Mouse (Mus musculus) hindlimb bud, embryonic 11.5 days (tissue): ENCODE results near the gene Kdm4d.
"Not testable (repeated sequence)": the region's sequence is repeated elsewhere in the genome, so short reads cannot be mapped to it uniquely, and the experiment has no call there.

Source experiments
- DNase-seq: peaks from one replicate; pipeline ENCODE4 v3.0.0-alpha.2; 2012; ENCODE audit warnings: low read depth, low spot score; ENCODE audit errors: extremely low spot score

Gene Kdm4d

DNA sequence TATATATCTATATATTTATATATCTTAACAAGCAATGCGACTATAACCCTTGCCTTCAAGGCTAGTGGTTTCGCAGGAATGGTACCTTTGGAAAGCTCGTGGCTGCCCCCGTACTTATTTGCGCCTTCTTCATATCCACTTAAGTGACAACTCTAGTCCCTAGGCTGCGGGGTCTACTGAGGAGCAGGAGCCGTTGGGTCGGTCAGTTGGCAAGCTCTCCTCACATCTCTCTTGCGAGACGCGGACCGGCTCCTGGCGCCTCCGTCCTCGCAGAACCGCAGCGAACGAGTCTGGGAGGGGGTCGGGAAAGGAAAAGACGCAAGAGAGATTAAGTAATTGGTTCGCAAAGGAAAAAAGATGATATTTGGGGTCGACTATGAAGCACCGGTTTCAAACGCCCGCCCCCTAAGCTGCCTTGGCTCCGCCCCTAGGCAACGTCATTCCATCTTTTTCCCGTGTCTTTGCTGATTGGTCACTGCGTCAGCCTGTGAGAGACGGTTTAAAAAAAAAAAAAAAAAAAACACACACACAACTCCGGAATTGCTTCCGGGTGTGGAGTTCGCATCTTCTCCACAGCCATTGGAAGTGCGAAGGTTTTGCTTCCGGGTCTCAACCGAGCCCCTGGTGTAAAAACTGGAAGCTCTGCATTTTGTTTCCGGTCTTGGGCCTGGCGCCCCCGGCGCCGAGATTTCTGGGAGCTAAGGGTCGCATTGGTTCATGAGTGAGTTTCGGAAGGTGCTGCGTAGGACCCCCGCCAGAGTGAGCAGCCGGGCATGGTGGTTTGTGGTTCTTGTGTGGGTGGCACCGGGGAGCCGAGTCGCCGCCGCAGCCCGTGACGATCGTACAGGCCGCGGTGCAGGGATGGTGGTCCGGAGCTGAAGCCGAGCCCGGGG lies at the start of gene Kdm4d, which contains the start of gene Cwc15:
Gene Kdm4d, minus strand, starts transcription at position 460 of the 893 bp plus-strand sequence.
Gene Cwc15, plus strand, starts transcription at position 595 of the 893 bp plus-strand sequence.
- DNase-seq, result peak; percentile 94

DNA sequence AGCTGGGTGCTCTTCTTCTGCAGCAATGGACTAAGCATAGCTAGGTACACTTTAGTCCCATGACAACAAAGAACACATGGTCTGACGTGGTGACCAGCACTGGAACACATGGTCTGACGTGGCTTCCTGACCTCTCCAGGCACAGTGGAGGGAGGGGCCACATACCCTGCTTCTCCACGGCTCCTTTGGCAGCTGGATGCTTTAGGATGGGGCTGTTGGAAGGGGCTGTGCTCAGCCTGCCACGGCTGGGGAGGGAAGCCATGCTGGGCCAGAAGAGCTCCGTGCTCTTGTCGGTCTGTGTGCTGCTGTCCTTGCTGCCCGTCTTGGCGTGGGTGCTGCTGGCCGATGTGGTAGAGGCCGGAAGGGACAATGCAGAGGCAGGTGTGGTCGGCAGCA lies 48.1 kb upstream of the Kdm4d start:
- no peak for DNase-seq

DNA sequence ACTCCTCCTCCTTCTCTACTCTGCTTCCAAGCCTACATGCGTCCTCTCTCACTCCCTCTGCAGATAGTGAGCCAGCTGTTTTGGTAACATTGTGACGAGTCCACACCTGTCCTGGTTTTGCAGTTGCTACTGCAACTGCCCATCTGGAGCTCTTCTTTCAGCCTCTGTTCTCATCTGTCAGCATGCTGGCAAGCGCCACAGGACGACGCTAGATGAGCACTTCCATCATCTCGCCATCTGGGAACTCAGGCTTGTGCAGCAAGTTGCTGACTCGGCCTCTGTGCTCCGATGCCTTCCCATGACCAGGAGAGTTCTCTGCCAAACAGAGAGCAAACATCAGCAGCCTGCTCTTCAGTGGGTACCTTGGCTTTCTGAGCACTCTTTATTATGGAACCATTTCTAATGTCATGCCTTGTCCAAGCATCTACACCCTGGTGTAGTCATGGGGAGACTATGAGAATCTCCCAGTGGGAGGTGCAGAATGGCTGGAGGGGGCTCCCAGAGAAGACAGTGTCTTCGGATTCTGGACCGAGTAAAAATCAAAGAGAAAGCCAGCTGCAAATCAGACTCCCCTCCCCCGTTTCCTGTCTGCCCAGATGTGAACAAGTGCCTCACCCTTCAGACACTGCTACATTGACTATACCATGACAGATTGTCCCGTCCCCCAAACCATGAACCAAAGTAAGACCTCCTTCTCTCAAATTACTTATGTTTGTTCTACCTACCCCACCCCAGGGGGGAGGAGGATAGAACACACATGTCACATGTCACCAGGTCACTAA lies 47.5 kb upstream of the Kdm4d start:
- no peak for DNase-seq

DNA sequence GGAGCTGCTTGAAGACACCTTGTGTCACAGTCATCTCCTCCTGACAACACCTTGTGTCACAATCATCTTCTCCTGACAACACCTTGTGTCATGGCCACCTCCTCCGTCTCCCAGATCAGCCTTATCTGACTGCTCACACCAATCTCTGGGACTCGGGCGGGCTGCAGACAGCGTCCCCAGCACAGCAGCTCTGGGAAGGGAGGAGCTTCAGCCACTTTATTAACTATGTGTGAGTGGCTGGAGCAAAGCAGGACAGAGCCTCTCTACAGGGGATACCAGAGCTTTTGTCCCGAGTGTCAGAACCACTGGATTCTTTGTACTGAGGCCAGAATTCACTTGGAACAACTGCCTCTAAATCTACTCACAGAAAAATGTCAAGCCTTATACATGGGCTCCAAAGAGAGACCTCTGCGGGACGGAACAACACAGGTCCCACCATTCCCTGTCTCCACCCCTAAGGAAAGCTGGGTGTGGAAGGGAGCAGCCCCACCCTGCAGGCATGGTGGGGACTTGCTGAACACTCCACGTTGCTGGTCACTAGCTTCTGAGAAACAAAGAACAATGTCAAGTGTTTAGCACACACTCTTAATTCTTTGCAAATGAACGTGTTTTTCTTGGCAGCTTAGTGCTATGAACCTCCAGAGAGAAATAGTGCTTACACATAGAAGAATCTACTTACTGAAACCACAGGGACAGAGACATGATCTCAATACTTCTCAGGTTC lies 43.9 kb upstream of the Kdm4d start:
- DNase-seq, result no peak

DNA sequence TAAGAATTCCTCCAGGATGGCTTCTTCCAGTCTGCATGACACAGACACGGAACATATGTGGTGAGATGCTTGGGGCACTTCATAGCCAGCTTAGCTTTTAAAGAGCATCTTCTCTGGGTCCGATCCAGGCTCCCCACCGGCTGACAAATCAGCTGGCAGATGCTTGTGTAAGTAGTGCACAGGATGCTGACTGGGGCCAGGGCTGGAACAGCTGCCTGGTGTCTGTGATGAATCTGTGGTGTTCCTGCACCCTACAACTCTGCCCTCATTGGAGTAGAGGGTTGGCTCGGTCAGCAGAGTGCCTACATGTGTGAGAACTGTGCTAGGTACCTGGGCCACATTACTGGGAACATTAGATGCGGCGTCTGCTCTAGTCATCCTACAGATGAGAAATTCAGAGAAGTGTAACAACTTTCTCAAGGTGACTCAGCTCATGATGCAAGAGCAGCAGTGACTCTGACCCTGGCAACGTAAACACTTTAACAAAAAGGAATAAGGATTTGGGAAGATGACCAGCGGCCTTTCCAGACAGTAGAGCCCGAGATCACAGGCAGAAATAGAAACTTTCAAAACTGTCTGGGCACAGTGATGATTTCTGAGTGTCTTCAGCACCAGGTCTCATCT lies 34.7 kb upstream of the Kdm4d start:
- no peak for DNase-seq

DNA sequence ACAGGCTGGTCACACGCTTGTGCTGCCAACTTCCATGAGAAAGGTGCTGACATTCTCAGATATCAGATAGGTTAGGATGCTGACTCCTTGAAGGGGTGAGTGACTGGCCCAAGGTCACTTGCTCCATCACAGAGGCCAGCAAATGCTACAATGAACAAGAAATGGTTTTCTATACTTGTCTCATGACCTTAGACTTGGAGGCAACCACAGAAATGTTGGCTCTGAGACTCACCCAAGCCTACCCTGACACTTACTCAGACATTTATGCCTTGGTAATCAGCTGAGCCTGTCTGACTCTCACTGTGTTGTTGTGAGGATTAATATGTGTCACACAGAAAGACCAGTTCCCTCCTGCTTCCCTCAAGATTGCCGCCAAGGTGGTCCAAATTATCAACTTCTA lies 33.4 kb upstream of the Kdm4d start:
- no peak for DNase-seq

DNA sequence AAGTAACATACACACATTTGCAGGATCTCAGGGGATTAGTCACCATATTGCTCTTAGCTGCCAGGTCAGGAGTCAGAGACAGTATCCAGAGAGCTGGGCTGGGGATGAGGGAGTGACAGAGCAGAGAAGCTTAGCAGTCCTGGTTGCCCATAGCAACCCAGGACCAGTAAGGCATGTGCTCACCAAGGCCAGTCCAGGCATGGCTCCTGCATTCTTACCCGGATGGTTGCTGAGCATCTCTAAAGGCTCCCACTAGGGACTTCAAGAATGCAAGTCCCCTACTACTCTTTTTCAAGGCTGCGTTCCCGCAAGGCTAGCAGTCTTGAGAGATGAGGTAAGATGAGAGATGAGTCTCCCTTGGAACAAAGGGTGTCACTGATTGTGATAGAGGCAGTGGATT lies 32.0 kb upstream of the Kdm4d start:
- DNase-seq, result no peak

DNA sequence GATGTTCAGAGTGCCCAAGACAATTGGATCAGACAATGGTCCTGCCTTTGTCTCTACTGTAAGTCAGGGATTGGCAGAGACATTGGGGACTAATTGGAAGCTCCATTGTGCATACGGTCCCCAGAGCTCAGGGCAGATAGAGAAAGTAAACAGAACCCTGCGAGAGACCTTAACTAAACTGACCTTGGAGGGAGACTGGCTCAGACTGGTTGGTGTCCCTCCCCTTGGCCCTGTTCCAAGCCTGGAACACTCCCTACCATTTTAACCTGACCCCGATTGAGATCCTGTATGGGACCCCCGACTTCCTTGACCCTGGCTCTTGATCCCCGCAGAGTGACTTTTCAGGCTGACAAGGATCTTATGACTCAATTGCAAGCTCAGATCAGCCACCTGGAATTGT lies 29.7 kb upstream of the Kdm4d start:
- no peak for DNase-seq

DNA sequence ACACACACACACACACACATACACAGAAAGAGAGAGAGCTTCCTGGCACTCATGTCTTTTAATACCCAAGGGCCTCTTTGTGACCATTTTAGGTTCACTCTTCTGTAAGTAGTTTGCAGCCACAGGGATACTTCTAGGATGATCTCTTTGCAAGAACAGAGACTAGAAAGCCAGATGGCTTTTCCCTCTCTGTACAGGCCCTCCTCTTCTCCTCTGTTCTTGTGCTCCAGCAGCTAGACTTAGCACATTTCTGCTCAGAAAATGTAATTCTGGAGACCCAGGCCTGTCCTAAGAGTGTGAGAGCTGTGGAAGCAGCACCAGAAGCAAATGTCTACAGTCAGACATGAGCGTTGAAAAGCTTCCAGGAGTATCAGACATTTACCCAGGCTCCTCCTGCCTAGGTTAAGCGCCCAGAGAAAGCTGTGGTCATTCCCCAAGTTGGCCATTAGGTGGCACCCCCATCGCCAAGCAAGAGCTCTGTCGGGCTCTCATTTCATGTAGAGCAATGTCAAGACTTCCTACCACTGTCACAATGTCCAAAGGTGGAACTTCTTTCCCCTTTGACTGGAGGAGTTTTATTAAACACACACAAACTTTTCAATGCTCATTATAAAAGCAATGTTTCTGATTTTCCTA lies 23.2 kb upstream of the Kdm4d start:
- peak; percentile 31 for DNase-seq

DNA sequence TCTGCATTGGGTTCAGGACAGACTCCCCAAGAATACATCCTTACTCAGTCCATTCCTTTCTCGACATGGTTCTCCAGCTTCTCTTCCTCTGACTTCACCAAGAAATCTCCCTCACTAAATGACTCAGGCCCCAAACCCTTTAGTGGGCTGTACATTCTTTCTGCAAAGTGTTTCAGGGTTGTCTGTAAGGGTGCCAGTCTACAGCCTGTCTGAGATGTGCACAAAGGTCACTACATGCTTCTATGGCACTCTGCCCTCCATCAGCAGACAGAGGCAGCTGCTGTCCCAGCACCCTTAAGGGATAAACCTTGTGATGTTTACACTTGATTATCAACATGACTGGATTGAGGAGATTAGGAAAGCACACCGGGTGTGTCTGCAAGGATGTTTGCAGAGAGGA lies 21.4 kb upstream of the Kdm4d start:
- no peak for DNase-seq

DNA sequence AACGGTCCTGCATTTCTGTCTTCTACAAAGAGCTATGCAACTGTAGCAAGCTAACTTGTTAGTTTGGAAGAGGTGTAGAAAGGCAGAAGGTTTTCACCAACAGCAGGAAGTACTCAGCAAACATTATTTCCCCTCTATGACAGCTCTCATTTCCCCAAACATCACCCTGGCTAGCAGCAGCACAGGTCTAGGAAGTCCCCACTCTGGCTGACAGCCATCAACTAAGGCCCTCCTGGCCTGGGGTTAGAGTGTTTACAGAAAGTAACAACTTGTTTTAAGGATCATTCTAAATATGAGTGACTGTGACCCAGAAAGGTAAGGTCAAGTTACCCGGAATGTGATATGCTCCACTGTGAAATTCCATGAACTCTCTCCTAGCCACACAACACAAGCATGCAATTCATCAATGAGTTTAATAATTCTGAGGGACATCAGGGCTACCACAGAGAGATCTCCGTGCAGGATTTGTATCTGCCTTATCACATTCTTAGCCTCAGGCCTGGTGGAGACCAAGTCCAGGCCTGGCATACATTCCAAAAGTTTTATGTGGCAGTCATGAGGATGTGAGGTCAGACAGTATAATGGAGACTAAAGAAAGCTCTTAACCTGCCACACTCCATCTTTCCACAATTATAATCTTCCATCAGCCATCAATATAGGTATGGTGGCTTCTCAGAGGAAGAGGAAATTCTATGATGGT lies 20.8 kb upstream of the Kdm4d start:
- no peak for DNase-seq

DNA sequence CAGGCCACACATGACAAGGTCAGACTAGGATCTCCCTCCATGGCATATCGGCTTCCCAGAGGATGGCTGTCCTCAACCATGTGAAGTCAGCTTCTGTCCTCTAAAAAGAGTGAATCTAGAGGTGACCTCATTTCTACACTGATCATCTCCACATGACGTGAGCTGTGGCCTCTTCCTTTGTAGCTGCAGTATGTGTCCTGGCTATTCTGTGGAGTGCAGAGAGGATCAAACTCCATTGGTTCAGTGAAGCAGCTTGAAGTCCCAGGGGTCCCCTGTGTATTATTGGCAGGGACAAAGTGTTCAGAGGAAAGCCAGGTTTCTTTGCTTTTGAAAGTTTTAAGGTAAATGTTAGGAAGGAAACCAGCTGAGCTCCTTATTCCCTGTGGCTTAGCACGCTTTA lies 17.8 kb upstream of the Kdm4d start:
- no peak for DNase-seq

DNA sequence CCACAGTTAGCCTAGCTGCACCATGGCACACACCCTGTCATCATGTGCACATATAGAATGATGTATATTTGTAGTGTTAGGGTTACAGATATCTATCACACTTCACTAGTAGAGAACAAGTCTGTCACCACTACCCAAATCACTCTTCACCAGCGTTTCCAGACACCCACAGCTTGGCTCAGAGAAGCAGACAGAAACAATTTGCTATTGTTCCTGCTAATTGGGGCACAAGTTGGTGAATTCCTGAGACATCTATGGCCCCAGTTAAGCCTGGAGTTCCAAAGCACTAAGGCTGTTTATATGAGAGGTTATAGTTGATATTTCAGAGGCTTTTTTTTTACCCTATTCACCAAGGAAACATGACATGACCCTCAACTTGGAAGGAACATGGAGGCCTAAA lies 17.0 kb upstream of the Kdm4d start:
- DNase-seq, result no peak

DNA sequence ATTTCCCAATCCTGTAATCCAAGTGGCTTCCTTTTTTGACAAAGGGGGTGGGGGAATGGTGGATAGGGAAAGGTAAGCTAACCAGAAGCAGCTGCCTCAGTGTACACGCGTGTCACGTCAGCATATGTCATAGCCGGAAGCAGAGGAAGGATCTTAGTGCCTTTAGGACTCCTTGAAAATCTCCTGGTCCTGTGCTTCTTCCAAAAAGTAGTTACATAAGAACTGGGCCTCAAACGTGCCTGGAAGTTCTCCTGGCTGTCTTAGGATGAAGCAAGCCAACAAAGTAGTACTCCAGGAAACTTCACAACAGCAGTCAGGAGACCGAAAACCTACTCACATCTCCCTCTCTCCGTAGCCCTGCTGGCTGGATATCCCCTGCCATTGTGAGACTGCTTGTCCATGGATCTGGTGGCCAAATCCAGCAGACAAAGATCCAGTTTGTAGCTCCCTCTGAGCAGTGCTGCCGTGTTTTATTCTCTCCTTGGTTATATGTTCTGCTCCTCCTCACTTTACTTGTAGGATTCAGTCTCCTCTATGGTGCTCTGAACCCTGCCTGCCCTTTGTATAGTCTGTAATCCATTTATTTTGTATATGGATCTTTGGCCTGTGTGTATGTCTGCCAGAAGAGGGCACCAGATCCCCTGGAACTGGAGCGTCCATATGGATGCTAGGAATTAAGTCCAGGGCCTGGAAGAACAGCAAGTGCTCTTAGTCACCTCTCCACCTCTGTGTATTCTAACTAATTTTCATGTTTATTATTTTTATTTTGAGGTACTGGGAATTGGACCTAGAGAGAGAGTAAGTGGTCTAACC lies 12.6 kb upstream of the Kdm4d start:
- DNase-seq, result no peak

DNA sequence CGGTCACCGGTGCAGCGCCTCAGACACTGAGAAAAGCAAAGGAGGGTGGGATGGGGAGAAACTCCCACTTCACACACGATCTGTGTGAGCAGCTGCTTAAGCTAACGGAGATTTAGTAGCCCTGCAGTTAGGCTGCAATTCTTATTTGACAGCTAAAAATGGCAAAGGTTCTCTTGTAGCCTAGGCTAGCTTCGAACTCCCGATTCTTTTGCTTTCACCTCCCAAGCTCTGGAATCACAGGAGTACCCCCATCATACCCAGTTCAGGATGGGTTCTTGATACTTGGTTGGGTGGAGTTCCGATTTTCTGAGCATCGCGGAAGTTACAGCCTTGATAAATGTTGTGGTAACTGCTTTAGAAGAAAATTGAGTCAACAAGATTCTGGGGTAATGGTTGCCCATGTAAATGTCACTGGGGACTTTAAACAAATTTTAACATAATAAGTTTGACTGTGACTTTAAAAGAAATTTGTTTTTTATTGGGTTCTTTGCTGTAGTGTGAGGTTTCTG lies 688 bp upstream of the Kdm4d start:
- no peak for DNase-seq

DNA sequence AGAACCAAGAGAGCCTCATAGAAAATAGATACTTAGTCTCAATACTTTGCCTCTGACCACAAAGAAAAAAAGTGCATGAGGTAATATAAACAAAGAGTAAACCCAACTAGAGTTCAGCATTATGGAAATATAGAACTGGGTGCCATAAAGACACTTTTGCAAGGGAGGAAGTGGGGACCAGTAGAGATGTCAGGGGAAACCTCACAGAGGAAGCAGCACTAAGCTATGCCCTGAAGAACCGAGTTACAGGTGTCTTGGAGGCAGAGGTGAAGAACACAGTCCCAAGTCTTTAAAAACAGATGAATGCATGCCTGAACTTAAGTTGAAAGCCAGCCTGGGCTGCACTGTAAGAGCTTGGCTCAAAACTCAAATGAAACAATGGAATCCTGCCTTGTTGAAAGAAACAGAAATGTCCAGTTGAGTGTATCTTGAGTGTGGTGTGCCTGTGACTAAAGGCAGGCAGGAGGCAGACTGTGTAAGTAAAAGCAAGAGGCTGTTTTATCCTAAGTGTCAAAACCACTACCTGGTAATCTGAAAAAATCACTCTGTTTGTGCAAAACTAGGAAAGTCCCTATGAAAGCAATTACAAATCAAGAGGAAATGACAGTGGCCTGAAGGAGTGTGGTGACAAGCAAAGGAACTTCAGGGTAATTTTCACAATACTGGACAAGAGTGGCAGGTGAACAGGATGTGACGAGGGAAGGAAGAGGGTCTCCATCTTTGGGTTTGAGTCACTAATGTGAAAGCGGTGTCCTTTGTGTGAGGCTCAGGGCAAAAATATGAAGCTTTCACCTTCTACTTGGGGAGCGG lies 1.2 kb downstream of the Kdm4d start:
- no peak for DNase-seq

DNA sequence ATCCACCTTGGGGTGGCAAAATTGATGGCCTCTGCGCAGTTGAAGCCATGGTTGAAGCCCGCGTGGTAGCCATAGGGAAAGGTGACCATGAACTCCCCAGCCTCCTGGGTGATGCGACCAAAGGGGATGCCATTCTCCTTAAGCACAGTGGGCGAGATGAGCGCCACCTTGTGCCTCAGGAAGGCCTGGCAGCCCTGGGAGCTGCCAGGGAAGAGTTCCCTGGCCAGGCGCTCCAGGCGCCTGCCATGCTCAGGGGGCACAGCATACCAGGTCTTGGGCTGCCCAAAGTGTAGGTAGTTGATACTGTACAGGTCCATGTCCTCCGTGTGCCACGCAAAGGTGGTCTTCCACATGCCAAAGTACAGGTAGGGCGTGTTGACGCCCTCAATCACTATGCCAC lies 36.6 kb downstream of the Kdm4d start:
- not testable (repeated sequence) for DNase-seq

DNA sequence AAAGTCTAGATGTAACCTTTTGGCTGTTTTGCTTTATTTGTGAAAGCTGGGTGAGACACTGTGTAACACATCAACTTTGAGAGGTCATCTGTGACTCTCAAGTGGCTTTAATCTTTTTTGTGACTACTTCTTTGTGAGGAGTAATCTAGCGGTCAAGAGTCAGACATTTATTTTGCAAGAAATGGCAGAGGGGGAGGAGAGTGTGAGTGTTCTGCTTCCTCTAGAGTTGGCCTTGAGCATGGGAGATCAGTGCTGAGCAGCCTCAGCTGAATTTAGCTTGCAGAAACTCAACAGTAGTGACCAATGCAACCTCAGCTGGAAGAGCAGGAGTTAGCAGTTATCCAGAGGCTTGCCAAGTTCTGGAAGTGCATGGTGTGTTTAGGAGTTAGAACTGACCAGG lies 37.7 kb downstream of the Kdm4d start:
- not testable (repeated sequence) for DNase-seq
